10 mouse cellular contexts compared by ENCODE assay signal in the genomic region with DNA sequence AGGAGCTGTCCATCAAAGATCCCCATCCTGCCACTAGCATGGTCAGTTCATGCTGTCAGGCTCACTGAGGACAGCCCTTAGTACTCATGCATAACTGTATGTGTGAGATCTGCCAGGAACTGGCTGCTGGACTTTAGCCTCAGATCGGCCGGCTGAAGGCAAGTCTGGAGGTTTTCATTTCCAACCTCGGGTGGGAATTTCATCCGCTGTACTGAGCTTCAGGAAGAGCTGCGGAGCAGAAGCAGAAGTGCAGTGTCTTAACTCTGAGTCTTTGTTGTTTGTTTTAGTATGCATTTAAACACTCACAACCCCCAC.
DNase-seq lines count a peak whose midpoint lies in the region; ATAC-seq lines count a peak whose summit lies in the region.
"Had no signal": no experiment of that assay in that cellular context is flagged by ENCODE, and none has a peak within 500 bp of the region (broad histone marks: within the 10 kb centered on the region; RNA-seq: fewer than 3 reads in every experiment).

No protein-coding gene starts in this region.

- peak overlapping the region; percentile 38 for H3K4me3 ChIP-seq in hindbrain, embryonic 10.5 days
- H3K4me3 ChIP-seq in hindbrain, embryonic 16.5 days (ENCODE audit: low read length) = no peak overlapping the region
- H3K4me3 ChIP-seq in hindbrain, embryonic 13.5 days = no peak overlapping the region
- no peak overlapping the region for H3K4me3 ChIP-seq in neural tube, embryonic 15.5 days (replicated peaks)
- H3K4me3 ChIP-seq: liver, embryonic 13.5 days had no signal

- no peaks in the 10 kb centered on the region for H3K9me3 ChIP-seq in hindbrain, embryonic 10.5 days
- no peaks in the 10 kb centered on the region for H3K9me3 ChIP-seq in hindbrain, embryonic 16.5 days (ENCODE audit: control insufficient read depth, low read length)
- no peaks in the 10 kb centered on the region for H3K9me3 ChIP-seq in hindbrain, embryonic 13.5 days
- no peaks in the 10 kb centered on the region for H3K9me3 ChIP-seq in neural tube, embryonic 15.5 days (replicated peaks)
- H3K9me3 ChIP-seq: liver, embryonic 13.5 days had no signal

- DNase-seq in hindbrain, embryonic 10.5 days (ENCODE audit: low spot score) = no peak
- peak; percentile 52 to 60 for DNase-seq in kidney, postnatal 25 days
- no peak for DNase-seq in MN1 (ENCODE audit: low spot score)
- no peak for DNase-seq in left cerebral cortex, adult 9 months (ENCODE audit: low spot score in 2 of 2)
- no peak for DNase-seq in lung, postnatal 36 days
- DNase-seq: adrenal gland, adult 8-10 months; liver, embryonic 13.5 days had no signal

- peaks cover 61% of the 10 kb centered on the region for H3K4me1 ChIP-seq in hindbrain, embryonic 10.5 days (replicated peaks)
- H3K4me1 ChIP-seq in hindbrain, embryonic 16.5 days (ENCODE audit: control insufficient read depth, insufficient read depth, low read depth, low read length) = peaks cover 6% of the 10 kb centered on the region; the same call in 1 of the 2 replicates
- peaks cover 22% of the 10 kb centered on the region for H3K4me1 ChIP-seq in hindbrain, embryonic 13.5 days (replicated peaks)
- peaks cover 20% of the 10 kb centered on the region for H3K4me1 ChIP-seq in neural tube, embryonic 15.5 days

- 2% methylated on average over 5 of the region's 5 CpGs for WGBS in hindbrain, embryonic 10.5 days
- 4% methylated on average over 5 of the region's 5 CpGs for WGBS in hindbrain, embryonic 16.5 days
- 2% methylated on average over 5 of the region's 5 CpGs for WGBS in hindbrain, embryonic 13.5 days
- WGBS in neural tube, embryonic 15.5 days = 5% methylated on average over 5 of the region's 5 CpGs

- ATAC-seq in hindbrain, embryonic 16.5 days = no peak
- ATAC-seq in hindbrain, embryonic 13.5 days (ENCODE audit: low FRiP score) = no peak
- no peak for ATAC-seq in neural tube, embryonic 15.5 days (ENCODE audit: low FRiP score)

- H3K9ac ChIP-seq in hindbrain, embryonic 16.5 days (ENCODE audit: low read depth, low read length) = no peak overlapping the region
- peak overlapping the region; percentile 29; the same call in 1 of the 2 replicates for H3K9ac ChIP-seq in hindbrain, embryonic 13.5 days
- 0 out of 2 replicates have a peak overlapping the region, but pooled peaks have one; percentile 17 for H3K9ac ChIP-seq in neural tube, embryonic 15.5 days (replicated peaks)
- H3K9ac ChIP-seq: liver, embryonic 13.5 days had no signal

- 0 out of 2 replicates have a peak, but pooled peaks cover 9% of the 10 kb centered on the region for H3K27me3 ChIP-seq in hindbrain, embryonic 10.5 days (ENCODE audit: insufficient read depth, poor library complexity, severe bottlenecking)
- no peaks in the 10 kb centered on the region for H3K27me3 ChIP-seq in hindbrain, embryonic 16.5 days (replicated peaks; ENCODE audit: control insufficient read depth, insufficient read depth, low read length)
- peaks cover 17% of the 10 kb centered on the region for H3K27me3 ChIP-seq in hindbrain, embryonic 13.5 days
- H3K27me3 ChIP-seq in neural tube, embryonic 15.5 days (replicated peaks) = peaks cover 10% of the 10 kb centered on the region; the same call in 1 of the 2 replicates

- no peak overlapping the region for H3K4me2 ChIP-seq in hindbrain, embryonic 16.5 days (ENCODE audit: low read length)
- no peak overlapping the region for H3K4me2 ChIP-seq in hindbrain, embryonic 13.5 days
- H3K4me2 ChIP-seq in neural tube, embryonic 15.5 days = no peak overlapping the region
- H3K4me2 ChIP-seq: liver, embryonic 13.5 days had no signal

- no peaks in the 10 kb centered on the region for H3K36me3 ChIP-seq in hindbrain, embryonic 10.5 days
- H3K36me3 ChIP-seq in hindbrain, embryonic 16.5 days (ENCODE audit: control insufficient read depth, insufficient read depth, low read length) = no peaks in the 10 kb centered on the region
- H3K36me3 ChIP-seq in hindbrain, embryonic 13.5 days = no peaks in the 10 kb centered on the region
- no peaks in the 10 kb centered on the region for H3K36me3 ChIP-seq in neural tube, embryonic 15.5 days
- H3K36me3 ChIP-seq: liver, embryonic 13.5 days had no signal

- peak overlapping the region; percentile 84 for H3K27ac ChIP-seq in hindbrain, embryonic 10.5 days
- H3K27ac ChIP-seq in hindbrain, embryonic 16.5 days (ENCODE audit: low read depth, low read length) = no peak overlapping the region
- H3K27ac ChIP-seq in hindbrain, embryonic 13.5 days = no peak overlapping the region
- H3K27ac ChIP-seq in neural tube, embryonic 15.5 days (replicated peaks) = no peak overlapping the region; the same call in 1 of the 2 replicates
- H3K27ac ChIP-seq: liver, embryonic 13.5 days had no signal

Comparison
In these comparisons a context has a peak if more than half of its experiments do, and no peak if none do; other contexts are left out.
1. DNase-seq: peak in kidney, postnatal 25 days (2 of 2); none in hindbrain, embryonic 10.5 days (single experiment), MN1 (single experiment), left cerebral cortex, adult 9 months (0 of 2) and lung, postnatal 36 days (single experiment).